Mouse (Mus musculus) ES-CJ7 (cell line): ENCODE data around the gene Cldn19.
"Not testable (repeated sequence)": the region's sequence is repeated elsewhere in the genome, so short reads cannot be mapped to it uniquely, and the experiment has no call there.

Experiments
- DNase-seq: peaks from one replicate; pipeline ENCODE4 v3.0.0; 2011; ENCODE audit warnings: low read depth, low spot score

Gene Cldn19

GRCm38 (mm10) chr4:119252025-119252808 lies 3.0 kb upstream of the Cldn19 start:
- DNase-seq: no peak

- DNase-seq: no peak
Observed at GRCm38 (mm10) chr4:119254012-119254618, 1.1 kb upstream of the Cldn19 start.

GRCm38 (mm10) chr4:119257083-119257482 lies 1.9 kb downstream of the Cldn19 start:
- DNase-seq: no peak

GRCm38 (mm10) chr4:119259344-119260254 lies 4.4 kb downstream of the Cldn19 start:
- peak; percentile 79 for DNase-seq

- DNase-seq: no peak
Observed at GRCm38 (mm10) chr4:119261087-119261713, 6.0 kb downstream of the Cldn19 start.

- DNase-seq: no peak
Observed at GRCm38 (mm10) chr4:119262483-119262882, 7.3 kb downstream of the Cldn19 start.

GRCm38 (mm10) chr4:119263459-119263858 lies 8.2 kb downstream of the Cldn19 start:
- no peak for DNase-seq

GRCm38 (mm10) chr4:119266606-119267005 lies 11.4 kb downstream of the Cldn19 start:
- no peak for DNase-seq

- no peak for DNase-seq
Observed at GRCm38 (mm10) chr4:119274627-119275026, 19.4 kb downstream of the Cldn19 start.

- no peak for DNase-seq
Observed at GRCm38 (mm10) chr4:119275226-119275625, 20.0 kb downstream of the Cldn19 start.

- no peak for DNase-seq
Observed at GRCm38 (mm10) chr4:119275726-119276125, 20.5 kb downstream of the Cldn19 start.

- not testable (repeated sequence) for DNase-seq
Observed at GRCm38 (mm10) chr4:119278784-119279183, 23.6 kb downstream of the Cldn19 start.

- no peak for DNase-seq
Observed at GRCm38 (mm10) chr4:119284861-119285260, 29.6 kb downstream of the Cldn19 start.

GRCm38 (mm10) chr4:119285336-119285735 lies 30.1 kb downstream of the Cldn19 start:
- no peak for DNase-seq

GRCm38 (mm10) chr4:119291921-119292320 lies 36.7 kb downstream of the Cldn19 start:
- peak; percentile 59 for DNase-seq

GRCm38 (mm10) chr4:119292771-119293573 lies 37.8 kb downstream of the Cldn19 start:
- peak; percentile 60 for DNase-seq

GRCm38 (mm10) chr4:119293574-119294258 lies 38.5 kb downstream of the Cldn19 start:
- no peak for DNase-seq

- DNase-seq: peak; percentile 98
Observed at GRCm38 (mm10) chr4:119294415-119295133, 39.4 kb downstream of the Cldn19 start, which contains the start of gene Ybx1. TSS of gene Ybx1 (minus strand) at chr4:119294604.

- DNase-seq: no peak
Observed at GRCm38 (mm10) chr4:119295134-119295453, 39.9 kb downstream of the Cldn19 start.

GRCm38 (mm10) chr4:119297361-119297760 lies 42.1 kb downstream of the Cldn19 start:
- DNase-seq: no peak
